Mouse (Mus musculus): ENCODE results near the gene Mink1. TPM values are rescaled to one million over a fixed set of nuclear protein-coding genes. Genes with fewer than 3 reads are reported as not detected.
A peak's percentile ranks its signal among the peaks of the same experiment; 100 is the strongest.

Mink1 gene
- total RNA-seq, 2 experiments from 2014 or later = 16.5 to 18.0 TPM

GRCm38 (mm10) chr11:70651391-70651790 is 88.7 kb downstream of the Mink1 start:
- no peak for ATAC-seq (replicated peaks; ENCODE audit: poor library complexity)

- ATAC-seq (replicated peaks; ENCODE audit: poor library complexity) = no peak
These were observed 89.6 kb downstream of the Mink1 start for GRCm38 (mm10) chr11:70652029-70652883.

DNA sequence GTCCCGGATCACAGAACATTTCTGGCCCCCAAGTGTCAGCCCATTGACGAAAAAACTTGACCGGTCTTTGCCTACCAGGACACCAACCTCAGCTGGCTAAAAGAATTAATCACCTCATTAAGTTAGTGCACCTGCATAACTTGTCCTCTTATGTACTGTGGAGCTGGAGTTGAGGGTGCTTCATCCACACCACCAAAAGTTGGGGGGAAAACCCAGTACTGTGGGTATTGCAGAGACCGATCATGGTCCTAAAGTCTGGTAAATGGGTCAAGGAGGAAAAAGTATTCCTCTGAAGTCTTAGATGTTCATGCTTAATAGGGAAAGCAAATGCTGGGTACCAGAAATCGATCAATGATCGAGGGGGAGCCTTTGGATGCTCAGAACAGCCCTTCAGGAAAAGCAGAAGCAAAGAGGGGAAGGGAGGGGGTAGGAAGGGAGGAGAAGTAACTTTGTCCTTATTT is 90.2 kb downstream of the Mink1 start:
- ATAC-seq (replicated peaks; ENCODE audit: poor library complexity) = no peak

- peak; percentile 11 for ATAC-seq (replicated peaks; ENCODE audit: poor library complexity)
These were observed 90.9 kb downstream of the Mink1 start for GRCm38 (mm10) chr11:70653345-70654197.

- ATAC-seq (replicated peaks; ENCODE audit: poor library complexity) = peak; percentile 49
These were observed 91.7 kb downstream of the Mink1 start, which contains the start of gene Pfn1 for GRCm38 (mm10) chr11:70654198-70654922. Pfn1 (minus strand) TSS chr11:70654644.

GRCm38 (mm10) chr11:70654923-70655570 is 92.4 kb downstream of the Mink1 start:
- peak; percentile 38 for ATAC-seq (replicated peaks; ENCODE audit: poor library complexity)

DNA sequence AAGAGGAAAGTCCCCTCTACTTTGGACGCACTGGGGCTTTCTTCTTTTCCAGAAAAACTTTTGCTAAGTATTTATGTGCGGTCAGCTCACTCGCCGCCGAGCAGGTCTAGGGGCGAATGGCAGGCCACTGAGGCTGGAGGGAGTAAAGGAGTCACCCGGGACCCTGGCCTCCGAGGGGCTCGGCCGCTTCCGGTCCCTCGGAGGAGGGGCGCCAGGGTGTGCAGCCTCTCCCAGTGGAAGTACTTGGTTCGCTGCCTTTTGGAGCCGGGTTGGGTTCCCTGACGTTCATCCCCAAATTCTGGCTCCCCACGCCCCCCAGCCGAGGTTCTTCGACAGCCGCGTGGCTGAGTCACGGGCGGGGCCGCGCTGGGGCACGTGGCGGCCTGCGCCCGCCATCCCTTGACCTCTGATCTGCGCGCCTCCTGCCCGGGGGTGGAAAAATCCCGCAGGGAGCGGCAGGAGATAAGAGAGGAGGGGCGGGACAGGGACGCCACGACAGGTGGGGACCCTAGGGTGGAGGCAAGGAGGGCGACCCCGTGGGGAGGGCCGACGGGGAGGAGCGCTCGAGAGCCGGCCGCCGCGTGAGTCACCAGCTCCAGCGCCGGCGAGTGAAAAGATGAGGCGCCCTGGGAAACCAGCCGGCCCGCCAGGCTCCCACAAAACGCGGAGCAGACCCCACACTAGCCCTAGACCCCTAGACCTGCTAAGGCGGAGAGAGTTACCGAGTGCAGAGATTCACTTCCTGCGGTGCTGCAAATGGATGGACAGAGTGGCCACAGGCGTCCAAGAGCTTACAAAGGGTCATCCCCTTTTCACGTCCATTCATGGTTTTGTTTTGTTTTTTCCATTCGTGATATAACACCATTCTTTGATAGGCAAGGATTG is 93.1 kb downstream of the Mink1 start:
- ATAC-seq (replicated peaks; ENCODE audit: poor library complexity) = 0 out of 2 replicates have a peak, but pooled peaks have one; percentile 6

- ATAC-seq (replicated peaks; ENCODE audit: poor library complexity) = no peak
These were observed 93.8 kb downstream of the Mink1 start for GRCm38 (mm10) chr11:70656456-70656927.

DNA sequence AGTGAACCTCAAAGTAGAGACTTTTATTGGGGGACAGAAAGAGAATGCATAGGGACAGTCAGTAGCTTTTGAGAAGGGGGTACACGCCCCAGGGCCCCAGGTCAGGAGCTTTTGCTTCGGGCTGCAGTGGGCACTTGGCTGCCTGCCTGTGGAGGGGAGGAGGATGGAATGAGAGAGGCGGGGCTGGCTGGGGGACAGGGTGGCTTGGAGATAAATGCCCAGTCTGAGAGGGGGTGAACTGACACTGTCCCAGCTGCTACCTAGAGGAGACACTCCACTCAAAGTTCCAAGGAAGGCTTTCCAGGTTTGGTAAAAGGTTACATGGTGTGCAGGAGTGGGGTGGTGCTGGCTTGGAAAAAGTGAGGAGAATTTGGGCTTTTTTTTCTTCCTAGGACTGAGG is 94.3 kb downstream of the Mink1 start, which contains the start of gene Eno3:
Gene Eno3, plus strand, starts transcription at position 239 of the 400 bp plus-strand sequence.
- no peak for ATAC-seq (replicated peaks; ENCODE audit: poor library complexity)

GRCm38 (mm10) chr11:70657573-70657972 is 94.9 kb downstream of the Mink1 start:
- ATAC-seq (replicated peaks; ENCODE audit: poor library complexity) = no peak

DNA sequence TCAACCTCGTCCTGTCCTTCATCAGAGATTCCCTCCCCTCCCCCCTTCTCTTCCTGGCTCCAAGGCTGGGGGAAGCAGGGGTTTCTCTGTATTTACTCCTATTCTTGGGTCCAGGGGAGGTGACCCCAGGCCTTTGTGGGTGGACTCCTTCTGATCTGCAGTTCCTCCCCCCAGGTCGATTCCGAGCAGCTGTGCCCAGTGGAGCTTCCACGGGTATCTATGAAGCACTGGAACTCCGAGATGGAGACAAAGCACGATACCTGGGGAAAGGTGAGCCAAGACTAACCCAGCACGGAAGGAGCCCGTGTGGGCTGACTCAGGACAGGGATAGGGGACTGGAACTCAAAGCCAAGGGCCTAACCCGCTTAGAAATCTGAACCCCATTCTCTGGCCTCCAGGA is 95.3 kb downstream of the Mink1 start:
- no peak for ATAC-seq (replicated peaks; ENCODE audit: poor library complexity)

- ATAC-seq (replicated peaks; ENCODE audit: poor library complexity) = no peak
These were observed 95.8 kb downstream of the Mink1 start for GRCm38 (mm10) chr11:70658521-70658920.

DNA sequence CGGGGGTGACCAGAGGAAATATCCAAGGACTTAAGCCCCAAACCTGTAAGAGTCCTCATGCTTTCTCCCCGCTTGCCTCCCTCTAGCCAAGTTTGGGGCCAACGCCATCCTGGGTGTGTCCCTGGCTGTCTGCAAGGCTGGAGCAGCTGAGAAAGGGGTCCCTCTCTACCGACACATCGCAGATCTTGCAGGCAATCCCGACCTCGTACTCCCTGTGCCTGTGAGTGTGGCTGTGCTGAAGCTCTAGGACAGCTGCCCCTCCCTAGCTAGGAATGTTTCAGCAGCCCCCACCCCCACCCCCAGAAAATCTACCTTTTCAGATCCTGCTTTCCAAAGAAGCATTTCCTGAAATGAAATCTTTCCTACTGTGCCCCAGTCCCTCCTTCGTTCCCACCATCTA is 96.3 kb downstream of the Mink1 start:
- no peak for ATAC-seq (replicated peaks; ENCODE audit: poor library complexity)

GRCm38 (mm10) chr11:70660571-70660970 is 97.9 kb downstream of the Mink1 start:
- no peak for ATAC-seq (replicated peaks; ENCODE audit: poor library complexity)

DNA sequence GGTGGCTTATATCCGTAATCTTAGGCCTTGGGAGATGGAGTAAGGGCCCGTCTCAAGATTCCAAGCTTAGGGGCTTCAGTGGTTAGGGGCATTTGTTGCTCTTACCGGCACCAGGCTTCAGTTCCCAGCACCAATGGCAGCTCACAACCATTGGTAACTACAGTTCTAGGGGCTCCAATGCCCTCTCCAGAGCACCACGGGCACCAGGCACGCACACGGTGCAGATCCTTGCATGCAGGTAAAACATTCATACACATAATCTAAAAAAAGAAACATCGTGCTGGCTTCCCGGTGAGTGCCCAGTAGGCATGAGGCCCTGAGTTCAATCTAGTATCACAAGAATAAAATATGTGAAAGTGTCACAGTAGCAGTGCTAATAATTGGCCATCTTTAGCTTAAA is 100.4 kb downstream of the Mink1 start:
- no peak for ATAC-seq (replicated peaks; ENCODE audit: poor library complexity)

GRCm38 (mm10) chr11:70663957-70664356 is 101.3 kb downstream of the Mink1 start:
- ATAC-seq (replicated peaks; ENCODE audit: poor library complexity) = no peak
